Mouse (Mus musculus): Measurements from ENCODE around the gene Fam53b.

Fam53b gene

DNA sequence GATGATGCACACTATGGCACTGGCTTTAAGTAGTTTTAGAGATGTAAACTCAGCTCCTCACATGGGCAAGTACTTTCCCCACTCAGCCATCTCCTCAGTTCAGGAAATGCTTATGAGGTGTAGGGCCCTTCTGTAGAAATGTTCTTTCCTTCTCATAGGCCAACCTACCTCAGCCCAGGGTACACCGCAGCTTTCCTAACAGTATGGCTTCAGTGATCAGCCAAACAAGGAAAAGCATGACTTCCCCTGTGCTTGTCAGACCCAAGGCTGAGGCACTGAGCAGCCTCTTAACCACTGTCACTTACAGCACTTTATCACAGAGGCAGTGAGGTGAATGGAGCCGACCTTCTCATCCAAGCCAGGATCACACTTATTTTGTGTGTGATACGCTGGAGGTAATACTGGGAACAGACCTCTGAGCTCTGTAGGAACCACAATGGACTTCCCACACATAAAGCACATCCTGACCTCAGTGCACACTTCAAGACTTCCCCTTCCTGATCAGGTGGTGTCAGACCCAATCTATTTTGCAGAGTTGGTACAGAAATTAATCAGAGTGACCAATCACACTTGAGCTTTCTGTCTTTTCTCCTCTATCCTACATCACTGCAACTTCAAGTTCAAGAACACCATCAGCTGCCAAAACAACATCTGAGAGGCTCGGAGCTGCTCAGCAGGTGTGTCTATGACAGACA lies 26.0 kb downstream of the Fam53b start:
- no peak for DNase-seq (ENCODE audit: low spot score)

DNA sequence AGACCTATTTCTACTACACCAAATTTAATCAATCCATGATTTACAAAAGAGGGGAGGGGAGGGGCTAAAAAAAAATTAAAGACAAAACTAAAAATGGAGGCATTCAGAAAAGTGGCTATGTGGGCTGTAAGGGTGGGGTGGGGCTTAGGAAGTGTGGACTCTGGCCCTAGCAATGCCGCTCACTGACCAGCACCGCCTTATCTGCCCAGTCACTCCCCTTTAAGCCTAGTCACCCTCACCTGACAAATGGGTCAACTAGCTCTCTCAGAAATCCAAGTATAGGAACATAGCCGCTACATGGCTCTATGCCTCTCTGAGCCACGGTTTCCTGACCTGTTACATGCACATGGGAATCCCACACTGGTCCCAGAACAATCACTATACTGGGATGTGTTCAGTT lies 26.7 kb downstream of the Fam53b start:
- no peak for DNase-seq (ENCODE audit: low spot score)

DNA sequence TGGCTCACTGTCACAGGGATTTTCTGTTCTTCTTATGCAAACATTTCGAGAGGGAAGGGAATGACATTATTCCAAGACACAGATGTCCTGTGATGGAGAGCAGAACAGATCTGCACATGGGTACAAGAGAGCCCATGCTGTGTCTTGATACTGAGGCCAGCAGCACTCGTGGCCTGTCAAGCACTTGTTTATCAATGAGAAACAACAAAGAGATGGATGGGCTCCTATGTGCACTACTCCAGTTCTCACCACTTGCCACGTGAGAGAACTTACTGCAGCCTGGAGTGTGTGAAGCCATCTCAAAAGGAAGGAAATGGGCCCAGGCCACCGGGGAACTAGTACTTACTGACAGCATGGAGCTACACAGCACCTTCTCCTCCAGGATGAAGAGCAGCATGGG lies 27.2 kb downstream of the Fam53b start:
- DNase-seq (ENCODE audit: low spot score): no peak

DNA sequence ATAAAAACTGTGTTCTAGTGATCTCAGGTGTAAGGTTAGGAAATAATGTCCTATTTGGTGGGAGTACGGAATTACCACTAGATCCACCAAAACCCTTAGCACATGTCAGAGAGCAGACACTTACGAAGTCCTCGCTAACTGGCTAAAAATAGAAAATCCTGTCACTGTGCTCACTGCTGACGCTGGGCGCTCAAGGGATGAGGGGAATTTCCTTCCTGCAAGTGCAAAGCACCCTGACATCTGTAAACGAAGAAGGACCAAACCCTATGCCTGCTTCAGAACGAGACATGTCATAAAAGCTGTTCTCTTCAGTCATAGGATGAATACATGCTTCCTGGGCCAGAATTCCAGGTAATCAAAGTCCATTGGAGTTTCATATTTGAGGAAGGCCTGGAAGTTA lies 27.7 kb downstream of the Fam53b start:
- no peak for DNase-seq (ENCODE audit: low spot score)

DNA sequence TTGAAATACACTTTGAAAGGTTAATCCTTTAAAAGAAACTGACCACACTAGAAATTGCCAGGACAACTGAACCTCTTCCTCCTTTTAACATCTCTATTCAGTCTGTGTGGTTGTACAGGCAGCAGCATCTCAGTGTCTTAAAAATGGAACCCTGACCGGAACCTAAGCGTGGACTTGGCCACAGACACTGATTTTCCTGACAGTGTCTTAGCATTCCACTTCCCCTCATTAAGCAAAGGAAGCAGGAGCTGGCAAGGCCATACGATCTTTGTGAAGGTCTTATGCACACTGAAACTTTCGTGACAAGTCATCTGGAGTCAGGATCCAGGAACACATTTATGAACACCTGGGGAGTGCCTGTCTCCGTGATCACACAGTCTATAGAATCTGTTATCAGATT lies 29.6 kb downstream of the Fam53b start:
- DNase-seq (ENCODE audit: low spot score): no peak

DNA sequence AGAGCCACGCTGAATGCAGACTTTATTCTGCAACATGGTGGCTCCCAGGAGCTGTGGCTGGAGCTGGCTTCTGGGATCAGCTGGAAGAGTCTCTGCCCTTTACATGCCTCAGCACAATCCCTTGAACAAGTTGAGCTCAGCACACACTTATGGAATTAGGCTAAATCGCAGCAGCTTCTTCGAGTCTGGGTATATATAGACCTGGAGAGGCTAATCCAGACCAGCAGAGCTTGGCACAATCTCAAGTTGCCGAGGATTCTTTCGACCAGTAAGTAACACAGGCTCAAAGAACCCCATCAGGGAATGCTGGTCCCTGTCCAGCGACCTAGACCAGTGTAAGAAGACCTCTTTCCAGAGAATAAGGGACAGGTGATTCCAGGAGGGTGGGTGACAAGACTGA lies 31.8 kb downstream of the Fam53b start:
- no peak for DNase-seq (ENCODE audit: low spot score)

DNA sequence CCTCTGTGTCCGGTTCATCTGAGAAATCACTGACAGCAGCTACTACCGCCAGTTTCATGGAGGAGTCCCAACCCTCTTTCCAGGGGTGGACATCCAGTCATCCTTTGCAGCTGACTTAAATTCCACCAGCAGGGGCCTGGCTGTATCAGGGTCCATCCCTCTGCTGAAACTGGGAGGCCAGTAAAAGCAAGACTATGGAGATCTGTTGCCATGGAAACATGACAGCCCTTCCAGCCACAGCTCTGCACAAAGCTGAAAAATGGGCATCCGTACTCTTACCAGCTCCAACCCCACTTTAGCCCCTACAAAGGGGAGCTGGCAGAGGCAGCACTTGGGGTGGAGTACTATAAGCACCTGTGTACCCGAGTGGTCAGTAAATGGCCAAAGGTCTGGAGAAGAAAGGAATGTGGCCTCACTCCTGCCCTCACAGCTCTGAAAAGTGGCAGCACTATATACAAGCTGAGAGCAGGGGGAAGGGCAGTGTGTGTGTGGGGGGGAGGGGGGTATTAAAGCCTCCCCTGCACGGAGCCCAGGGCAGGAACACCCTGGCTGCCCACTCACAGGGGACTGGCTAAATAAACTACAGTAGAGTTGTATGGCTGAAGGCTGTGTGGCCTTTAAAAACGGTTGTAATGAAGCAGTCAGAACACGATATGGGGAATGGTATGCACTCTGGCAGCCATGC lies 32.4 kb downstream of the Fam53b start:
- DNase-seq (ENCODE audit: low spot score): no peak

DNA sequence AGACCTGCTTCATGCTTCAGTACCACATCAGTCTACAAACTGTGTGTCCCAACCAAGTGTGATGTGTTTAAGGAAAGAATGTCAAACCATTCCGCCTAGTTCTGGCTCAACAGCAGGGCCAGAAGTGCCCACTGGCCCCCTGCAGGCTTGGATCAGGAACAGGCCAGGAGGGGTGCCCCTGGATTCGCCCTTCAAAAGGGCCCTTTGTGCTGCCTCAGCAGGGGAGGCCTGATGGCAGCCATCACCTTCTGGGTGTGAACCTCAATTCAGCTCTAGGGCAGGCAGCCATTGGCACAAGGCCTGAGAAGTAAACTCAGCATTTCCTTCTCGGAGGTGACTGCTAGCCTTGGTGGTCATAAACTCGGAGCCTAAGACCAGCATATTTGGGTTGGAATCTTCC lies 33.1 kb downstream of the Fam53b start:
- DNase-seq (ENCODE audit: low spot score): no peak

DNA sequence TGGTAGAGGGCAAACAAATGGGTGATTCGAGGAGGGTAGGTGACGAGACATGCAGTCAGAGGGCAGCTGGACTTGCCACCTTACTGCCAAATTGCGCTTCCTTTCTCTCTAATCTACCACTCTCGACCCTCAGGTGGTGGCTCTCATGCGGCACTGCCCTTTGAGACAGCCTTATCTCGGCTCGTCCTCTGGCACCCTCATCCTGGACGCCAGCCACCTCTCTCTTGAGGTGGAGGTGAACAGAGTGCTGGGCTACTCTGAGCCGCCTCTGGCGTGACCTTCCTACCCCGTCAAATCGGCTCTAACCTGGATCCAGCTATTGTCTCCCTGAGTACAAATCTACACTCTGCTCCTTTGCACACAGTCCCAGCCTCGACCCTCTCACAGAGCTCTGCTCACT lies 35.1 kb downstream of the Fam53b start:
- no peak for DNase-seq (ENCODE audit: low spot score)

DNA sequence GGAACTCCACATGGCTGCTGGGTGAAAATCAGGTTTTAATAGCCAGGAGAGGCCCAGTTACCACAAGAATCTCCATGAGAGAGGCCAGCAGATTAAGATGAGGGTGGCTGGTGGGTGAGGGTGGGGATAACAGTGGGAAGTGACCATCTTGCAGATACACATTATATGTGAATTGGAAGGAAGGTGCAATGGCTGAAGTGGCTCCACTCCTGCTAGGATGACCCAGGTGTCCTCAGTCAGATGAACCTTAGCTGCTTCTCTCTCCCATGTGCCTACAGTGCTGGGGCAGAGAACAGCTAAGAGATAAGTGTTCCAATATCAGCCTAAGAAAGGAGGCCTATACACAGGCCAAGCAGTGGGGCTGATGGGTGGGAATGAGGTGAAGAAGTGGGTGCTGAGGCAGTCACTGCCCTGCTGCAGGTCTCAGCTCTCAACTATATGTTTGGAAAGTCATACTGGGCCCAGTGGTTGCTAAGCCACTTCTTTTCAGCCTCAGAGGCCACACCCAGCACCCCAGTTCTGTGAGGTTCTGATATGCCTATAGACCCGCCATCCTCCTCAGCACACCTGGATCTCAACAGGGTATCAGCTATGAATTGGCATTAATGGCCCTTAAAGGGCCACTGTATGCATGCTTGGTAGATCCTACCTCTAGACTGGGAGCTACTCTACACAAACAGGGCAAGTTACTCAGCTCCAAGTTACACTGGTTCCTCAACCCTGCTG lies 35.8 kb downstream of the Fam53b start:
- no peak for DNase-seq (ENCODE audit: low spot score)

DNA sequence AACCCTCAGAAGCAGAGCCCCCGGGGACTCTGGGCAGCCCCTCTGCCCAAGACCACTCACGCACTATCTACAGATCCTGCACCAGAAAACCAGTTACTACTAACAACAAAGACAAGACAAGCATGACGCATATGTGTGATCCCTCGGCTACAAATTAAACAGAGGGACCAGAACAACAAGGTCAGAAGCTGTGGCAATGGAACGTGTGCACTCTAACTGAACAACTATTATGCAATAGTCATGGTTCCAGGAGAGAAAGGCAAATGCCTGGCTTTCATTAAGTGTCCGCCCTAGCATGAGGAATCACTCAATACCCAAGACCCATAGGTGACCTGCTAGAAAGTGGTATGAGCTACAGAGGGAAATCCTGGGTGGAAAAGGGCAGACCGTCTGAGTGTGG lies 36.6 kb downstream of the Fam53b start:
- no peak for DNase-seq (ENCODE audit: low spot score)

DNA sequence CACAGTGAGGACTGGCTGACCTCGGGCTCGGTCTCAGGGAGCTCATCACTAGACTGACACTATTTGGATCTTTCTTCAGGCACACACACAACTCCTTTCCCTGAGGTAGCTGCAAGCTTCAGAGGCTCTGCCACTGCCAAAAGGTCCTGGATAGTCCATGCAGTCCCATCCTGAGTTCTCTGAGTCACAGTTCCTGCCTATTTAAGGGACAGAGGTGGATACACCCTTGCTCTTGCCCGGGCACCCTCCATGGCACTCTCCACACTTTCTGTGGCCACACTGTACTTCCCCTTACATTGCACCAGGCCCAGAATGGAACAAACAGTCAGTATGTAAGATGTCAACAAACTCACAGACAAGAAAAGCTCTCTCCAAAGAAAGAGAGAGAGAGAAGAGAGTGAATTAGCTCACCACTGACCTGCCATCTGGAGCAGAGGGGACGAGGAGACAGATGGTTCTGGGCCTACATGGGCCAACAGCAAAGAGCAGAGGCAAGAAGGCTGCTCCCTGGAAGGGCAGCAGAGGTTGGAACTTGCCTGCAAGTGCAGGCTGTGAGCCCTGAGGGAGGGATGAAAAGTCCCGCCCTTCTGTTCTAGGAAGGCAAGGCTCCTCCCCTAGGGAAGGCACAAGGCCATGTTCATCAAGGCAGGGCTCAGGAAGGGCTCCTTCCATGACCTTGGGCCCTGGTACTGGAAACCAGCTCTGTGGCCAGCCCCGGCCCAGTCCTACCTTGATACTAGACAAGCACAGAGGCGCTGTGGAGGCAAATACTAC lies 37.2 kb downstream of the Fam53b start:
- DNase-seq (ENCODE audit: low spot score): peak; percentile 30

DNA sequence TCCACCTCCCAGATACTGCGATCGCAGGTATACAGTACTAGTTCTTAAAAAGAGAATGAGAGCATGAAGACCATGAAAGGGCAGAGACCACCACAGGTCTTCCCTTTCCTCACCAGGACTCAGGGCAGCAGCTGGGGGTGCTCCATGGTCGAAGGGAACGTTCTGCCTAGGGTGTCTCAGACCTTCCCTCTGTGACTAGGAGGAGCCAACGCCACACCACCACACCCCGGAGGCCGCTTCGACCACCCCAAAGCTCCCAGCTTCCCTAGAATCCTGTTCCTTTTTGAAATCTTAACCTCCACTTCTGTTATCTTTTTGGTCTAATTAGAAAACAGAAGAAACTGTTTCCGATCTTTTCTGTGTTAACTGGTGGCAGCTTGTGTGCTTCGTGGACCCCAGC lies 37.8 kb downstream of the Fam53b start:
- no peak for DNase-seq (ENCODE audit: low spot score)

DNA sequence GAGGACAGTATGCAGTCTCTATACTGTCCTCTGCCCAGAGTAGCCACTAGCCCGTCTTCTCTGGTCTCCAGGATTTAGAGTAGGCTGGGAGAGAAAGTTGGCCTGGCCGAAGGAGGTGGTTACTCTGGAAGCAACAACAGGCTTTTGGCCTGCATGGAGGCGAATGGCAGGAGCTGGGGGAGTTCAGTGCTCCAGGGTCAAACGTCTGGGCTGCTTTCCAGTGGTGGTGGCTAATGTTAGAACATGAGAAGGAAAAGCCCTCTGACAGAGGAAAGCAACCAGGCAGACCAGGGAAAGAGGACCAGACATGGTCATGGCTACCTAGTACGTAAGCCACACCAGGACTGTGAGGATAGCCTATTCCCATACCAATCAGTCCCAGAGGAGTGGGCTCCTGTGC lies 38.4 kb downstream of the Fam53b start:
- peak; percentile 55 for DNase-seq (ENCODE audit: low spot score)

DNA sequence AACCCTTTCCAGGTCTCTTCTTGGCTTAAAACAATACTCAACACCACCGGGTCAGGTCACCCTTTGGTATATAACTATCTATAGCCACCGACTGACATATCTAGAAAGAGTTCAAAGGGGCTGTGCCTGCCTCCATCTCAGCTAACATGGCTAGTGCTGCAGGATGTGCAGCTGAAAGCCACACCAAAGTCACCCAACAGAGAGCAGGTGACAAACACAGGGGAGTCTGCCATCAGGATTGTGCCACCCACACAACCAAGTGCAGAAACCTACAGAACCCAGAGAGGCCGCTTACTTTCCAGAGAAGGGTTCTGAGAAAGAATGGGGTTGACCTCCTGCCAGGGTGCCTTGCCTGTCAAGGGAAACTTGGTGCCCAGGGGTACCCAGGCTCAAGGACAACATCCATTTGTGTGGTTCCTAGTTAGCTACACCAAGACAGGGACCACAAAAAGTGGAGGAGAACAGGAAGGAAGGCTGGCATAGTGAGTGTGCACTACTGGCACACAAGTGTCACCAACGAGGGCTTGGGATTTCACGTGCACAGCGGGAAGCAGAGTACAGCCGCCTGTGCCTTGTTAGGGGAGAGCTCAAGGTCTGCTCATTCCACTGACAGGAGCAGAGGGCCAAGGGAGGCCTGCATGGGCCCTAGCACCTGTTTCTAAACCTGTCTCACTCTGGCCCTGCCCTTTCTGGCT lies 40.5 kb downstream of the Fam53b start:
- no peak for DNase-seq (ENCODE audit: low spot score)

DNA sequence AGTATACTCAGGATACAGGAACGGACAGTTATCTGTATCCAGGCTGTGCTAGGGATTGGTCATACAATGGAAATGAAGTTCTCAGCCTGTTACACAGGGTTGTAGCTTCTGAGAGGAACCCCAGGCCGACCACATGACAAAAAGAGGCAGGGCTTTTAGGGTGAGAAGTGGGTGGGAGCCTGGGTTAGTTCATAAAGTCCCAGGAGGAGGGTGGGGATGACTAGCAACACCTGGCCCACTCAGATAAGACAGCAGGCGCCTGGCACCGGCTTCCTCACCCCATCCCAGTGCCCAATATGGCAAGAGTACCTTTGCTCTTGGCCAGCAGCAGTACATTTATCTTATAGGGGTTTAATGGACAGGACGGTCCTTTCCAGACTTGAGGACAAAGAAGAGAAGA lies 41.2 kb downstream of the Fam53b start:
- DNase-seq (ENCODE audit: low spot score): no peak

DNA sequence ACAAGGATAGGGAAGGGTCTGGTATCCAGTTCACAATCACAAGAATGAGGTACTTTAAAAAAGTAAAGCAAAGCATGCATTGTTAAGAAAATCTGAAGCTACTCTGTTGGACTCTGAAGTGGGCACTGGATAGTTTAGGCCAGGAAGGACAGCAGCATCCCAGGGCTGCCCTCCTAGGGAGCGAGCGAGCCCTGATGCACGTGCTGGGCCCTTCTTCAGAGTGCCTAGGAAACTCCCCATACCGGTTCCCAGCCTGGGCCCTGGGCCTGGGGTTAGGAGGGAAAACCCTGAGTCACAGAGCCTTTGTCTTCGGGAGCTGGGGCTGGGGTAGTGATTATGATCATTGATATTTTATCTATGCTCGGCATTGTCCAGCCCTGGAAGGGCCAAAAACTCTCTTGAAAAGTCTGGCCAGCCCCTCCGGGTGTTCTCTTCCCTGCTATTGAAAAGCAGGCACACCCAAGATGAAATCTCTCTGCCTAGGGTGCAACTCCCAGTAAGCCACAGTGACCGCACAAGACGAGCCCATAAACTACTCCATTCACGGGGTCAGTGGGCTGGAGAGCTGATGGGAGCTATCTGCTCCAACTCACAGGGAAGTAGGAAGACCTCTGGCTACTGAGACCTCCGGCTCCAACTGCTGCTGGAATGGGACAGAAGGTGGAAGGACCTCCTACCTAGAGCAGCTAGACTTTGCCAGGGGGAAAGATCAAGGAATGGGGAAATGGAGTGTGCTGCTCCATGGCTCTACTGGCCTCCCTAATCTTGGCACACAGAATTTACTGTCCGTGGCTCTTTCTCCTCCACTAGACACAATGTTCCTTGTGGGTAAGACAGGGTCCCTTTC lies 45.0 kb downstream of the Fam53b start:
- no peak for DNase-seq (ENCODE audit: low spot score)

DNA sequence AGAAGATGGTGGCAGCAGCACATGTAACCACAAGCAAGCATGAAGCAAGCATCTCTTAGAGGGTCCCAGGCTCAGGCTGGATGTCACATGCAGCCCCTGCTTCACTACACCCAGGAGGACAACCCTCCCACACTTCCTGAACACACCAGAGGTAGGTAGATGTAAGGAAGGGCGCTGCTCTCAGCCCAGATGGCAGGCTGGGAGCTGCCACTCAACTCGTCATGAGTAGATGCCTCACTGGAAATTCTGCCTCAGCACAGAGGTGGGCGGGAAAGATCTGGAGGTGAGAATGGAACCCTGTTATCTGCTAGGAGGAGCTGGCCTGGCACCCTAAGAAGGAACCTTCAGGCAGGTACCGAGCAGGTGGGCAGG lies 45.7 kb downstream of the Fam53b start:
- no peak for DNase-seq (ENCODE audit: low spot score)

DNA sequence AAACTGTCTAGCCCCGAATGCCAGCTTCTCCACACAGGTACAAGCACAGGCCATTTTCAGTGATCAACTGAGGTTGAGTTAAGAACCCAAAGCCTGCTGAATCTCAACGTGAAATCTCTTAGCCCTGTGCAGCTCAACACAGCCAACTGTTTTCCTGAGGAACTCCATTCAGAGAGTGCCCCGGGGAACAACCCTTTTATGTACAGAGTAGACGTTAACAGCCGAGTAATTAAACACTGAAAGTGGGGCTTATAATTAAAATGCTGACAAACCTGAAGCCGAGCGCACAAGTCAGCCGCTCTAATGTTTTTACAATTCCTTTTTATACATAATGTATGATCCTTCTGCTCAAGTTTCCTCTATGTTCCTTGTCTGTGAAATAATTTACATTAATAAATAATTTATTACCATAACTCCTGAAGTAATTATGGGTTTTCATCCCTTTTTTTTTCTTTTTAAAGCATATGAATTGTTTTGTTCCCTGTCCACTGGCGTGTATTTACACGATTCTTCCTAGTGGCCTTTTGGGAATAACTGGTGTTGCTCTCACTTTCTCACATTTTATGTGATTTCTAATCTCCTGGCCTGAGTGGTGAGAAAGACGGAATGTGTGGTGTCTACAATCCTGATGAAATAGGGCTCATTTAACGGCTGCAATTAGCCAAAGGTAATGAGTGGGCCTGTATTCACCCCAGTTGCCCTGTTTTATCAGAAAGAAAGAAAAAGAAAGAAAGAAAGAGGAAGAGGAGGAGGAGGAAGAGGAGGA lies 46.3 kb downstream of the Fam53b start:
- no peak for DNase-seq (ENCODE audit: low spot score)

DNA sequence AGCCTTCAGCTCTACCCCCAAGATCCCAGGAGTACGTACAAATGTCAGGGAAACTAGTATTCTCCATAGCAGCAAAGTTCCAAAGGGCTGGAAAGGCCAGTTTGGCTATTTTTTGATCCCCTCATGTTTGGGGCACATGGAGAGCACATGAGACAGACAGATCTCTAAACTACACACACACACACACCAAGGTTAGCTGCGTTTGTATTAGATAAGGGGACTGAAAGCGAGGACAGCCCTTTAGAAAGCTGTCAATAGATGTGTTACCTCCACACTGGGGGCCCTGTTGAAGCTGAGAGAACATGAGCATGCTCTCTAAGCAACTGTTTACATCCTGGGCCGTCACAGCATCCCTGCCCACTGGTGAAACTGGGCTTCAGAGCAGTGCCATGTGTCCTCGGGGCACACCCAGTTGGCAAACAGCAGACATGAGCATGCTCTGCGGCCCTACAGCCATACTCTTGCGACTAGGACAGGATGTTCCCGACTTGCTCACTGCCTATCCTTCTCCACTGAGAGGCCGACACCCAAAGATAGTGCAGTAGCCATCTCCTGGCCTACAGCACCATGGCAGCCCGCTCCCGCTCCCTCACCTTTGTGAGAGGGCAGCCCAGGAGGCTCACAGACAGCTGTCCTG lies 47.3 kb downstream of the Fam53b start:
- peak; percentile 27 for DNase-seq (ENCODE audit: low spot score)
